In genomic region chr3:103737778-103738571, GRCm38 (mm10) we compare ENCODE assay signal across 8 mouse cellular contexts. TPM values are rescaled to one million over a fixed set of nuclear protein-coding genes. Genes with fewer than 3 reads are reported as not detected.
DNase-seq lines count a peak whose midpoint lies in the region; ATAC-seq and TF ChIP-seq lines count a peak whose summit lies in the region.

Gene Olfml3, minus strand, starts transcription at chr3:103738001.

- H3K9ac ChIP-seq in forebrain, embryonic 13.5 days: peak within 1 kb of the TSS; percentile 43; the same call in 1 of the 2 replicates
- H3K9ac ChIP-seq in heart, postnatal 0 days (replicated peaks; ENCODE audit: low read depth, low read length): peak within 1 kb of the TSS; percentile 38
- no peak within 1 kb of the TSS for H3K9ac ChIP-seq in liver, embryonic 15.5 days
- H3K9ac ChIP-seq in neural tube, embryonic 12.5 days: peak within 1 kb of the TSS; percentile 17; the same call in 1 of the 2 replicates
- peak within 1 kb of the TSS; percentile 56 for H3K9ac ChIP-seq in stomach, postnatal 0 days (ENCODE audit: low read length)

- peak within 1 kb of the TSS; percentile 16 for H3K4me3 ChIP-seq in forebrain, embryonic 13.5 days
- peak within 1 kb of the TSS; percentile 38 for H3K4me3 ChIP-seq in heart, postnatal 0 days (ENCODE audit: low read depth, low read length)
- peak within 1 kb of the TSS; percentile 29 for H3K4me3 ChIP-seq in liver, embryonic 15.5 days (replicated peaks)
- peak within 1 kb of the TSS; percentile 8; the same call in 1 of the 2 replicates for H3K4me3 ChIP-seq in neural tube, embryonic 12.5 days
- H3K4me3 ChIP-seq in stomach, postnatal 0 days (ENCODE audit: low read depth, low read length): peak within 1 kb of the TSS; percentile 31

- peak within 1 kb of the TSS; percentile 56 for H3K4me2 ChIP-seq in forebrain, embryonic 13.5 days
- peak within 1 kb of the TSS; percentile 62 for H3K4me2 ChIP-seq in heart, postnatal 0 days (ENCODE audit: low read depth, low read length)
- H3K4me2 ChIP-seq in liver, embryonic 15.5 days: peak within 1 kb of the TSS; percentile 61
- peak within 1 kb of the TSS; percentile 55 for H3K4me2 ChIP-seq in neural tube, embryonic 12.5 days (replicated peaks)
- H3K4me2 ChIP-seq in stomach, postnatal 0 days (replicated peaks; ENCODE audit: low read depth): peak within 1 kb of the TSS; percentile 48

- peak; percentile 67 for ATAC-seq in cerebellum, adult (ENCODE audit: insufficient number of reproducible peaks, low FRiP score, low TSS enrichment)
- peak; percentile 73 for ATAC-seq in forebrain, embryonic 13.5 days
- peak; percentile 80 for ATAC-seq in heart, postnatal 0 days (ENCODE audit: insufficient read depth, low read depth)
- peak; percentile 67 for ATAC-seq in liver, embryonic 15.5 days (ENCODE audit: insufficient read depth)
- peak; percentile 77 for ATAC-seq in neural tube, embryonic 12.5 days (ENCODE audit: low FRiP score, low read depth)
- ATAC-seq in stomach, postnatal 0 days (ENCODE audit: low FRiP score, low TSS enrichment): peak; percentile 89

- peak; percentile 30; the same call in 1 of the 2 replicates for TF ChIP-seq EP300 in heart, postnatal 0 days (IDR thresholded peaks at IDR 0.05; ENCODE audit: low read depth)
- TF ChIP-seq EP300 in stomach, postnatal 0 days (optimal IDR thresholded peaks at IDR 0.05): peak; percentile 80

- H3K27ac ChIP-seq in forebrain, embryonic 13.5 days: peak within 1 kb of the TSS; percentile 83
- H3K27ac ChIP-seq in heart, postnatal 0 days (ENCODE audit: low read depth): peak within 1 kb of the TSS; percentile 75
- H3K27ac ChIP-seq in liver, embryonic 15.5 days (replicated peaks): no peak within 1 kb of the TSS
- peak within 1 kb of the TSS; percentile 72; the same call in 1 of the 2 replicates for H3K27ac ChIP-seq in neural tube, embryonic 12.5 days
- H3K27ac ChIP-seq in stomach, postnatal 0 days (replicated peaks): peak within 1 kb of the TSS; percentile 89

- no peaks in the 10 kb centered on the region for H3K9me3 ChIP-seq in forebrain, embryonic 13.5 days (replicated peaks)
- H3K9me3 ChIP-seq in heart, postnatal 0 days (replicated peaks; ENCODE audit: control insufficient read depth, low read length): no peaks in the 10 kb centered on the region
- H3K9me3 ChIP-seq in liver, embryonic 15.5 days (replicated peaks): no peaks in the 10 kb centered on the region
- no peaks in the 10 kb centered on the region for H3K9me3 ChIP-seq in neural tube, embryonic 12.5 days
- no peaks in the 10 kb centered on the region for H3K9me3 ChIP-seq in stomach, postnatal 0 days (ENCODE audit: control insufficient read depth, low read length)

- 0 out of 2 replicates have a peak, but pooled peaks cover 4% of the 10 kb centered on the region for H3K27me3 ChIP-seq in forebrain, embryonic 13.5 days
- no peaks in the 10 kb centered on the region for H3K27me3 ChIP-seq in heart, postnatal 0 days (ENCODE audit: control insufficient read depth, insufficient read depth, low read length)
- no peaks in the 10 kb centered on the region for H3K27me3 ChIP-seq in liver, embryonic 15.5 days
- no peaks in the 10 kb centered on the region for H3K27me3 ChIP-seq in neural tube, embryonic 12.5 days (replicated peaks)
- no peaks in the 10 kb centered on the region for H3K27me3 ChIP-seq in stomach, postnatal 0 days (ENCODE audit: control insufficient read depth, insufficient read depth, low read length)

- 4% methylated on average over 18 of the region's 18 CpGs for WGBS in forebrain, embryonic 13.5 days
- WGBS in heart, postnatal 0 days: under 1% methylated on average over 17 of the region's 18 CpGs
- 1% methylated on average over 18 of the region's 18 CpGs for WGBS in liver, embryonic 15.5 days (ENCODE audit: insufficient replicate concordance)
- under 1% methylated on average over 18 of the region's 18 CpGs for WGBS in neural tube, embryonic 12.5 days
- under 1% methylated on average over 18 of the region's 18 CpGs for WGBS in stomach, postnatal 0 days

- DNase-seq in ES-CJ7 (ENCODE audit: low read depth, low spot score): peak; percentile 79
- DNase-seq in heart, postnatal 0 days (ENCODE audit: low spot score): peak; percentile 85
- peak; percentile 83 to 94 for DNase-seq in kidney, postnatal 36 days
- DNase-seq in stomach, postnatal 0 days (ENCODE audit: low spot score): peak; percentile 86

- peaks cover 10% of the 10 kb centered on the region for H3K36me3 ChIP-seq in forebrain, embryonic 13.5 days (ENCODE audit: poor library complexity, severe bottlenecking)
- H3K36me3 ChIP-seq in heart, postnatal 0 days (replicated peaks; ENCODE audit: control insufficient read depth, insufficient read depth, low read length): peaks cover 11% of the 10 kb centered on the region
- peaks cover 47% of the 10 kb centered on the region for H3K36me3 ChIP-seq in liver, embryonic 15.5 days (replicated peaks)
- H3K36me3 ChIP-seq in neural tube, embryonic 12.5 days: peaks cover 6% of the 10 kb centered on the region
- H3K36me3 ChIP-seq in stomach, postnatal 0 days (ENCODE audit: control insufficient read depth, insufficient read depth, low read length): peaks cover 3% of the 10 kb centered on the region; the same call in 1 of the 2 replicates

- peaks cover 52% of the 10 kb centered on the region for H3K4me1 ChIP-seq in forebrain, embryonic 13.5 days
- peaks cover 31% of the 10 kb centered on the region for H3K4me1 ChIP-seq in heart, postnatal 0 days (ENCODE audit: control insufficient read depth, insufficient read depth)
- peaks cover 23% of the 10 kb centered on the region for H3K4me1 ChIP-seq in liver, embryonic 15.5 days (replicated peaks)
- H3K4me1 ChIP-seq in neural tube, embryonic 12.5 days: peaks cover 52% of the 10 kb centered on the region
- H3K4me1 ChIP-seq in stomach, postnatal 0 days (replicated peaks; ENCODE audit: control insufficient read depth, insufficient read depth): peaks cover 7% of the 10 kb centered on the region; the same call in 1 of the 2 replicates

- TF ChIP-seq CTCF in heart, postnatal 0 days (IDR thresholded peaks at IDR 0.05; ENCODE audit: low read depth): peak; percentile 88
- peak; percentile 93 for TF ChIP-seq CTCF in stomach, postnatal 0 days (IDR thresholded peaks at IDR 0.05; ENCODE audit: low read depth)

RNA-seq across cellular contexts. Expression of gene Olfml3, which starts in this region (rescaled TPM):
- 2.9 and 3.0 TPM in 2 replicates for polyA plus RNA-seq in forebrain, embryonic 13.5 days (2015; fragmentation: Nextera tagmentation; extraction: Ambion mirVana)
- total RNA-seq in heart, postnatal 0 days (2014; rRNA removed; ENCODE audit: low replicate concordance): 14.0 and 20.5 TPM in 2 replicates
- polyA plus RNA-seq in heart, postnatal 0 days (2015; fragmentation: Nextera tagmentation; extraction: Ambion mirVana): 10.6 and 11.4 TPM in 2 replicates
- polyA plus RNA-seq in liver, embryonic 15.5 days (2015; fragmentation: Nextera tagmentation; extraction: Ambion mirVana): 2.5 and 2.8 TPM in 2 replicates
- 15.1 and 15.6 TPM in 2 replicates for polyA plus RNA-seq in neural tube, embryonic 12.5 days (2016; fragmentation: Nextera tagmentation; extraction: Ambion mirVana)
- 18.0 and 19.5 TPM in 2 replicates for polyA plus RNA-seq in stomach, postnatal 0 days (2015; fragmentation: Nextera tagmentation; extraction: Ambion mirVana)
